Mouse (Mus musculus): Measurements from ENCODE around the gene Ripor3.

Ripor3 gene

GRCm38 (mm10) chr2:168028376-168028775 is 18.0 kb upstream of the Ripor3 start:
- no peak for DNase-seq (ENCODE audit: low spot score)

- no peak for DNase-seq (ENCODE audit: low spot score)
These were observed 16.0 kb upstream of the Ripor3 start for GRCm38 (mm10) chr2:168026467-168026866.

GRCm38 (mm10) chr2:168025882-168026281 is 15.5 kb upstream of the Ripor3 start:
- no peak for DNase-seq (ENCODE audit: low spot score)

- DNase-seq (ENCODE audit: low spot score) = no peak
These were observed 14.8 kb upstream of the Ripor3 start for GRCm38 (mm10) chr2:168025174-168025573.

- DNase-seq (ENCODE audit: low spot score) = no peak
These were observed 13.5 kb upstream of the Ripor3 start for GRCm38 (mm10) chr2:168023763-168024402.

- no peak for DNase-seq (ENCODE audit: low spot score)
These were observed 8.8 kb upstream of the Ripor3 start for GRCm38 (mm10) chr2:168019201-168019715.

- peak; percentile 40 for DNase-seq (ENCODE audit: low spot score)
These were observed 6.6 kb upstream of the Ripor3 start for GRCm38 (mm10) chr2:168016951-168017391.

- DNase-seq (ENCODE audit: low spot score) = no peak
These were observed 475 bp upstream of the Ripor3 start for GRCm38 (mm10) chr2:168010893-168011292.

GRCm38 (mm10) chr2:168008132-168008531 is 2.3 kb downstream of the Ripor3 start:
- DNase-seq (ENCODE audit: low spot score) = no peak

- DNase-seq (ENCODE audit: low spot score) = no peak
These were observed 3.9 kb downstream of the Ripor3 start for GRCm38 (mm10) chr2:168006489-168006888.

GRCm38 (mm10) chr2:168005616-168006015 is 4.8 kb downstream of the Ripor3 start:
- DNase-seq (ENCODE audit: low spot score) = no peak

GRCm38 (mm10) chr2:168005005-168005404 is 5.4 kb downstream of the Ripor3 start:
- no peak for DNase-seq (ENCODE audit: low spot score)

GRCm38 (mm10) chr2:168004369-168004768 is 6.0 kb downstream of the Ripor3 start:
- DNase-seq (ENCODE audit: low spot score) = no peak

GRCm38 (mm10) chr2:168003431-168003830 is 7.0 kb downstream of the Ripor3 start:
- DNase-seq (ENCODE audit: low spot score) = no peak

- DNase-seq (ENCODE audit: low spot score) = no peak
These were observed 7.5 kb downstream of the Ripor3 start for GRCm38 (mm10) chr2:168002884-168003283.

GRCm38 (mm10) chr2:168002188-168002587 is 8.2 kb downstream of the Ripor3 start:
- DNase-seq (ENCODE audit: low spot score) = no peak

- DNase-seq (ENCODE audit: low spot score) = no peak
These were observed 11.2 kb downstream of the Ripor3 start for GRCm38 (mm10) chr2:167999145-167999743.

GRCm38 (mm10) chr2:167997562-167997961 is 12.9 kb downstream of the Ripor3 start:
- no peak for DNase-seq (ENCODE audit: low spot score)

- DNase-seq (ENCODE audit: low spot score) = no peak
These were observed 13.7 kb downstream of the Ripor3 start for GRCm38 (mm10) chr2:167996672-167997215.

- DNase-seq (ENCODE audit: low spot score) = no peak
These were observed 14.4 kb downstream of the Ripor3 start for GRCm38 (mm10) chr2:167995870-167996635.

- DNase-seq (ENCODE audit: low spot score) = no peak
These were observed 17.2 kb downstream of the Ripor3 start for GRCm38 (mm10) chr2:167993260-167993659.

GRCm38 (mm10) chr2:167989310-167989709 is 21.1 kb downstream of the Ripor3 start:
- no peak for DNase-seq (ENCODE audit: low spot score)

- no peak for DNase-seq (ENCODE audit: low spot score)
These were observed 22.8 kb downstream of the Ripor3 start for GRCm38 (mm10) chr2:167987640-167988039.
